Mouse (Mus musculus): ENCODE measurements at regions not wholly inside any gene's neighbourhood (a gene's known extent, or its start where the extent isn't known, plus 50 kb on each side); places are given as distances from the start of the nearest gene placed in this dataset.

GRCm38 (mm10) chr4:55134791-55135190, 189.9 kb downstream of the Zfp462 start:
- TF ChIP-seq CTCF (IDR thresholded peaks at IDR 0.05; ENCODE audit: low read depth, low read length) (no peak), POLR2A (IDR thresholded peaks at IDR 0.05; ENCODE audit: borderline replicate concordance, low read depth, low read length) (no peak)

Measured in bone marrow macrophage, adult 2 months (primary cell).